Mouse (Mus musculus): Measurements from ENCODE around the gene Cyb5d1.
A peak's percentile ranks its signal among the peaks of the same experiment; 100 is the strongest.

Cyb5d1 gene

GRCm38 (mm10) chr11:69377766-69378165 is 17.7 kb downstream of the Cyb5d1 start:
- DNase-seq = no peak

DNA sequence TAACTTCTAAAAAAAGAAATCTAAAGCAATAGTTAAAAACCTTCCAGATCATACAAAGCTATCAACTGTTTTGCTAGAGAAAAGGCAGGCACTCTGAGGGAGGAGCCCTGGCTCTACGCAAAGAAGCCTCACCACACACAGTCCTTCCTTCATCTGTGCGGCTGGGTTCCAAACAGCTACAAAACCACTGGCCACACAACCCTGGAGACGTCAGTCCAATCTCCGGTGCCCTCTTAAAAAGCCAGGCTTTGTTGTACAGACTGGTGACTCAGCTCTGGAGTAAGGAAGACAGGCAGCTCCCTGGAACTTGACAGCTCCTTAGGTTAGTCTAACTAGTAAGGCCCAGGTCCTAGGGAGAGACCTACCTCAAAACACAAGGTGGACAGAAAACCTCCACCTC is 19.8 kb downstream of the Cyb5d1 start:
- DNase-seq = no peak

DNA sequence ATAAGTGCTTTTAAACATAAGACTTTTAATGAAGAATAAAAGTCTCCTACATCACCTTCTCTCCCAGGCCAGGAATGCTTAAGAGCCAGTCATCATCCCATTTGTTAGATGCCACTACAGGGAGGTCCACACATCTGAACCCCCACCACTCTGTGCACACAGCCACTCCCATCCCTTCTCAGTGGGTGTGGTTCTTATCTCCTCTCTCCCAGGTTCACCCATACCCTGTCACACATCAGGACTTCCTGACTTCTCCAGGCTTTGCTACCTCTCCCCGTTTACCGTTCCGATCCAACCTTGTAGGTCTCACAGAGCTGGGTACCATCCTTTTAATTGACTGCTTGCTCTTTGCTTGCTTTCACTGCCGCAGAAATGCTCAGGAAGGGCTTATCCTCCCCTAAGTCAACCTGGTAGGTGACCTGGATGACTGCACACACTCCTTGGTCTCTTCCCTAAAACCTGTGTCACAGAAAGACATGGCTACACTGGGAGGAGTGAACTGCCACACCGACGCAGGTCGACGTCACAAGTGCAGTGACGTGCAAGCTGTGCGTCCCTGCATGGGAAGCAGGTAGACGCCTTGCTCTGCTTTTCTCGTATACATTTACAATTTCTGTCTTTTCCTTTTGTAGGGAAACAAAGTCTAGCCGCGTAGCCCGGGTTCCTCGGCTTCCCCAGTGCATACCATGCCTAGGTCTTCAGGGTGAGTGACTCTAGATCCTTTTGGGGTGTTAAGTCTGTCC is 22.0 kb downstream of the Cyb5d1 start:
- DNase-seq = no peak

DNA sequence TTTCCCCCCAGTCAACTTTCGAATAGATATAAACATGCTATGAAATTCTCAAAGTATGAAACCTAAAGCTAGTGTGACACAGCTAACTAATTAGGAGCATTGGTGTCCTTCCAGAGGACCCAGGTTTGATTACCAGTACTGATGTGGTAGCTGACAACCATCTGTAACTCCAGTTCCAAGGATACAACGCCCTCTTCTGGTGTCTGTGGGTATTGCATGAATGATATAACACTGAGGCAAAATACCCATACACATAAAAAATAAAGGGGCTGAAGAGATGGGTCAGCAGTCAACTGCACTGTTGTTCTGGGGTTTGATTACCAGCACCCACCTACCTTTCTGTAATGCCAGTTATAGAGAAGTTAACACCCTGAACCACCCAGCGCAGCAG is 22.7 kb downstream of the Cyb5d1 start:
- peak; percentile 41 for DNase-seq

- no peak for DNase-seq
These were observed 23.2 kb downstream of the Cyb5d1 start for GRCm38 (mm10) chr11:69372056-69372779.

DNA sequence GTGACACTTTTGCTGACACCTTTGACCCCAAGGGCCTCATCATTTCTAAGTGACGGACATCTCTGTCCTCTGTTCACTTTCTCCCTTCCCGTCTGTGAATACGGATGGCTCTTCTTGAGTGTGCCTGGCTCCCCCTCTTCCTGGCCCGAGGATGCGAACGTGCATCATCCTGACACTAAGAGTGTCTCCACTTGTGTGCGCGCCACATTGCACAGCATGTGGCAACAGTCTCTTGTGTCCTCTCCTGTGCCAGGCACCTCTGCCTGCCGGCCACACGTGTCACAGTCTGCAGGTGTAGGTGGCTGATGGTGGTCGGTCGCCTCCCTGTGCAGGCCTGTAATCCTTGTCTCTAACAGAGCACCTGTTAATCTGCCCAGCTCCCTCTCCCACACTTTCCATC is 23.8 kb downstream of the Cyb5d1 start:
- no peak for DNase-seq

DNA sequence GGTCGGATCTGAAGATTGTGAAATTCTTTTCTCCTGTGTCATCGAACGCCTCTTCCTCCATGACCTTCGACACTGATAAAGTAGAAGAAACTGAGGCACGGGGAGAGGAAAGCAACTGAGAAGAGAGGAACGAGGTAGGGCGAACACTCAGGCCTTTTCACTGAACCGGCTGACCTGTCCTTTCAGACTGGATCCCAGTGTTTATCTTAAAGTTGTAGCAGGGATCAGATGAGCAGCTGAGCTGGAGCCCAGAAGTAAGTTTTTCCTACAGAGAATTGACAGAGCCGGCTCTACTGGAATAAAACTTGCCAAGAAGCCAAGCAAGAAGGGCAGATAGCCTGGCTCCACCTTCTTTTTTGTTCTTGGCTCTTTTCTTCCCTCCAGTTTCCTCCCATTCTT is 24.6 kb downstream of the Cyb5d1 start:
- no peak for DNase-seq

GRCm38 (mm10) chr11:69369990-69370816 is 25.2 kb downstream of the Cyb5d1 start:
- no peak for DNase-seq

GRCm38 (mm10) chr11:69369215-69369989 is 26.0 kb downstream of the Cyb5d1 start, which contains the start of gene Chd3:
TSS of gene Chd3 (minus strand) at chr11:69369406.
- peak; percentile 32 for DNase-seq

DNA sequence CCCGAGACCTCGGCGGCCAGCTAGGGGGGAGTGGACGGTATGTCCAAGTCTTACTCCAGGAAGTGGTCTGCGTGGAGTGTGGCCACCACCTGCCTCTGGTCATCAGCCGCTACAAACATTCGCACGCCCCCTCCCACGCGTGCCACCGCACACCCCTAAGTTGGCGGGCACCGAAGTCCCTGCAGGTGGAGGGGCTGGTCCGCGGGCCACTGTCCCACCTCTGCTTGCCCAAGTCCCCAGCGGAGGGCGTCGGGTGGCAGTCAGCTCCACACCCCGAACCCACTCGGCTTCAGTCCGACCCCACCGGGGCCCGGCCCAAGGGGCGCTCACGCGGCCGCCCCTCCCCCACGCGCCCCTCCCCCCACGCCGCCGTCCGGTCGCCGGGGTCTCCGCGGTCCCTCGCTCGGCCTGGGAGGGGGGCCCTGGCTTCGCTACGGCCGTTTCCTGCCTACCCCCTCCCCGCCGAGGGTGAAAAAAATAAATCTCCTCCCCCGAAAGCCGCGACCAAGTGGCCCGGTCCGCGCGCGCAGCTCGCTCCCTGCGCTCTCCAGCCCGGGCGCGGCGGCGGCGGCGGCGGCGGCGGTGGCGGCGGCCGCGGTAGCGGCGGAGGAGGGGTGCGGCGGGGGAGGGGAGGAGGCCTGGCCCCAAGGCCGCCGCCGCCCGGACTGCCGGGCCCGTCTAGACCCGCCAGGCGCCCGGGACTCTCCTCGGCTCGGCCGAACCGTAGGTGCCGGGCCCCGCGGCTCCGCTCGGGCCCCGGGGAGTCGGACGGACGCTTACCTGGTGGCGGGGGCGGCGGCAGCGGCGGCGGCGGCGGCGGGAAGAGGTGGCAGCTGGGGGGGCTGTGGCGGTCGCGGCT is 26.8 kb downstream of the Cyb5d1 start:
- peak; percentile 75 for DNase-seq

DNA sequence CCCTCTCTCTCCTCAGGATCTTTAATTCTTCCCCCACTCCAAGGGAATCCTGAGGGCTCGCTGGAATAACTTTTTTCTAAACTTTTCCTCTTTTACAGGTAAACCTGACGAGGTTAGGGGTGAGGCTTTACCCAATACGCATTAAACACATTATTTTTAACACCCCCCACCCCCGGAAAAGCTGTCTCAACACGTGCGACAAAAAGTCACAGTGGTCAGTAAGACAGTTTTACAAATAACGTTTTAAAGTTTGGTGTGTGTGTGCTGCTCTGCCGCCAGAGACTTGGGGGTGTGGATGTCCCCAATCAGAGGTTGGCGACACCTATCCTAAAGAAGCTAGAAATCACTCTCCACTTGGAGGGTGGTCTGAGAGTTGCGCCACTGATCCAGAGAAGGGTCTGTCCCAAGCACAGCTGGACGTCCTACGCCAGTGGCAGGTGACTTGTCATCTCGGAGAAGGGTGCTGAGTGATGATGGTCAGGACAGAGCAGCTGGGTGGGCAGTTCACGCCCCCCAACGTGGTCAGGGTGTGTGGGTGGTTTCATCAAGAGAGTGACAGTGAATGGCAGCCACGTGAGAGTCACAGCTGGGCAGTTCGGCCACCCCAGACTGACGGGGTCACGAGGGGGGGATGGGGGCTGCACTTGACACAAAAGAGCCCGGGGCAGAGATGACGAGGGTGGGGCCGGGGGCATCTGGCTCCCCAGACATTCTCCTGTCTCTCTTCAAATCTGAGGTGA is 27.6 kb downstream of the Cyb5d1 start:
- DNase-seq = peak; percentile 54

GRCm38 (mm10) chr11:69366855-69367615 is 28.4 kb downstream of the Cyb5d1 start:
- peak; percentile 60 for DNase-seq

DNA sequence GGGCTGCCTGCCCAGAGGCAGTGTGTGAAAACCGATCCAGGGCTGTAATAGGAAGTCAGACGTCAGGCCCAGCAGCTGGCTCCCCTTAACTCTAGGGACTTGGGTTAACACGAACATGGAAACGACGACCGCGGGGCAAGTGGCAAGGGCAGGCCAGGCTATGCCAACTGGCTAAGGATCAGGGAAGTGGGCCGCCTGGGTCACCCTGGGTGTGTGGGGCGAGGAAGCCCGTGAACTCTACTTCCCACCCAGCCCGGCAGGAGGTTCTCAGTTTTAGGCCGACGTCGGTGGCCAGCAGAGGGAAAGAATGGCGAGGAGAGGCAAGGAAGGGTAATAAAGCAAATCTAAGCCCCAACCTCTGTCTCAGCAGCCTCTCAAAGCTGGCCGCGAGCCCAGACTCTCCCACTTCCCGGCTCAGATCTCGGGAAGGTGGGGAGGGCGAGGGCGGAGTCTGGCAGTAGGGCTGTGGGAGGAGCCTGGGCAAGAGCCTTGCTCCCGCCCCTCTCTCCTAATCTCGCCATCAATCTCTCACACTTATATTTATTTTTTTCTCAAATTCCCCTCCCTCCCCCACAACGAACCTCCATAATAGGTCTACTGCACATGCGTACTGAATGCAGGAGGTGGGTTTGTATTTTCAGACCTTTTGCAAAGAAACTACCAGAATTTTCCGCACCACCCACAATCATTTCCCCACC is 29.1 kb downstream of the Cyb5d1 start:
- DNase-seq = peak; percentile 99

DNA sequence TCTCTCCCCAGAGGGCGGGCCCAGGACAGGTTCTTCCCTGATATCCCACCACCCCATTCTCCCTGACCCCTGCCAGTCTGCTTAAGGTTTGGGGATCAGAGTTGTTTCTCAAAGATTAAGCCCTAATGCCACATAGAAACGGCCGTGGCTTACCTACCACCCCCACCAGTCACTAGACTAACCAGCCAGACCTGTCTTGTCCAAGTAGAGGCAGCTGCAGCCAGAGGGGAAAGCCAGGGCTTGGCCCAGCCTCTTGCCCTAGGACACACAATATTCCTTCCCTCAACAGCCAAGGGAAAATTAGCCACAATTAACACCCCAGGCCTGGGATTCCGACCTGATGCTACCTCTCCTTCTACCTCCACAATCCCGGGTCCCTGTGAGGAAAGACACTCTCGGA is 29.7 kb downstream of the Cyb5d1 start:
- DNase-seq = no peak

- peak; percentile 98 for DNase-seq
These were observed 30.5 kb downstream of the Cyb5d1 start for GRCm38 (mm10) chr11:69364910-69365309.

GRCm38 (mm10) chr11:69364376-69364775 is 31.1 kb downstream of the Cyb5d1 start:
- no peak for DNase-seq

GRCm38 (mm10) chr11:69362479-69362878 is 33.0 kb downstream of the Cyb5d1 start:
- DNase-seq = no peak

- no peak for DNase-seq
These were observed 33.4 kb downstream of the Cyb5d1 start for GRCm38 (mm10) chr11:69362021-69362420.

GRCm38 (mm10) chr11:69357690-69358089 is 37.7 kb downstream of the Cyb5d1 start:
- DNase-seq = no peak

All from lung, postnatal 10 days (tissue).